Mouse (Mus musculus) left cerebral cortex, postnatal 10 days (tissue): ENCODE measurements around the gene Smarce1. TPM values are rescaled to one million over a fixed set of nuclear protein-coding genes. Genes with fewer than 3 reads are reported as not detected.

Experiments used
- DNase-seq, 2 experiments: peaks; one replicate each; pipeline ENCODE4 v3.0.0; 2021 to 2022; ENCODE audit warnings: low spot score in 2 of 2, mixed read lengths in 1 of 2; ENCODE audit errors: extremely low spot score in 1 of 2
- intact Hi-C: fragments of 180-260 bp; cut with DNase I; formaldehyde crosslinking; loops from one replicate; pipeline ENCODE4 v1.15.1; 2025
- total RNA-seq, 2 experiments: library from RNA; stranded (reverse); gene quantifications; 2 replicates each; pipeline ENCODE4 v1.2.3; 2021

Smarce1 gene
- total RNA-seq, 2 experiments from 2014 or later = 73.7 to 83.7 TPM

DNA sequence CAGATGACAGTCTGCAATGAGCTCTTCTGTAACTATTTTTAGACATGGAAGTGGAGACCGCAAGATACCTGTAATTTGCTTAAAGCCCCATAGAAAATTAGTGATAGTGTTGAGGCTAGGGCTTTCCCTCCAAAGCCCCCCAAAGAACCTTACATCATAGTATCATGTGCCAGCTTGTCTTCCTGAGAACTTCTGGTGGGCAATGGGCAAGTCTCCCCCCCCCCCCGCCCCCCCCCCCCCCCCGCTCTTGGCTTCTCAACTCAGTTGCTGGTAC, 53.0 kb downstream of the Smarce1 start:
- DNase-seq = no peak
- intact Hi-C loops = no loop called here

DNA sequence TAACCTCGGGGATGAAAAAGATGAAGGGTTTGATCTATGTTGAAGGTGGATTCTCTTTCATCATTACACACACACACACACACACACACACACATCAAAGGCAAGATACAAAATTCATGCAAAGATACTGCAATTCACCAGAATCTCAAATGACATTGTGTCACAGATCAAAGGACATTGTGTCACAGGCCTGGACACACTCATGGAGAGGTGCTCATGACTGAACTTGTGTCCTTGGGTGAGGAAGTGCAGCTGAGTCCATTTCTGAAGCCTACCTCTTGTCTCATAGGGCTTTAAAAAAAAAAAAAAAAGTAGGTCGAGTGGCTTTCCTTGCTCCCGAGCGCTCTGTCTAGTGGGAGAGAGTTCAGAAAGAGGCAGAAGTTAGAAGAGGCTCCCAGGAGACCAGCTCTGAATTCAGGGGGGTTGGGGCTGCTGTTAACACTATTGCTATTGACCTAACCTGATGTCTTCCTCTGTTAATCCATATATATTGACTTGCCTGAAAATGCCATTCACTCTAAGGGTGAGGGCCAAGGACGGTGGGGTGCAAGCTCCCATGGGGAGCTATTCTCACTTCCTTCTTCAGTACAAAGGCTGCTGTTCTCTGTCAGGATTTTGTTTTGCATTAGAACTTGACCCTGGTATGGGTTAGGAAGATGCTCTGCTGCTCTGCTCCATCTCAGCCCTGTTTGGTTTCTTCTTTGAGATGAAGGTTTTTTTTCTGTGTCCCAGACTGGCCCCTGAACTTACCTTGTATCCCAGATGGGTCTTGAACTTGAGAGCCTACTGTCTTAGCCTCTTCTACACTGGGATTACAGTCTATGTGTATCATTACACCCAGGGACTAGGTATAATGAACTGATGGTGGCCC, 53.5 kb downstream of the Smarce1 start:
- no peak for DNase-seq
- intact Hi-C loops = no loop called here

GRCm38 (mm10) chr11:99172002-99172401, 58.8 kb downstream of the Smarce1 start:
- no peak for DNase-seq

DNA sequence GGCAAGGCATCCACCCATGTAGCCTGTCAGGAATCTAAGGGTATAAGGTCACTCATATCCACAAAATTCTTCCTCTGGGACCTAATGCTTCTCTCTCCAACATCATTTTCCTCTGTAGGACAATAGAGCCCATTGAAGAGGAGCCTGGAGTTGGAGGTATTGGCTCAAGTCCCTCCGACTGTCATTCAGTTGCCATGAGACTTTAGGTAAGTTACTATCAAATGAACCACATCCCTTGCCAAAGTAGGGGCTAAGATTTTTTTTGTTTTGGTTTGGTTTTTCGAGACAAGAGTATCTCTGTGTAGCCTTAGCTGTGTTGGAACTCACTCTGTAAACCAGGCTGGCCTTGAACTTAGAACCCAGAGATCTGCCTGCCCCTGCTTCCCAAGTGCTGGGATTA, 59.4 kb downstream of the Smarce1 start:
- intact Hi-C loops = no loop called here
- no peak for DNase-seq

More at GRCm38 (mm10) chr11:99172002-99172401, 58.8 kb downstream of the Smarce1 start:
- intact Hi-C loops = no loop called here

DNA sequence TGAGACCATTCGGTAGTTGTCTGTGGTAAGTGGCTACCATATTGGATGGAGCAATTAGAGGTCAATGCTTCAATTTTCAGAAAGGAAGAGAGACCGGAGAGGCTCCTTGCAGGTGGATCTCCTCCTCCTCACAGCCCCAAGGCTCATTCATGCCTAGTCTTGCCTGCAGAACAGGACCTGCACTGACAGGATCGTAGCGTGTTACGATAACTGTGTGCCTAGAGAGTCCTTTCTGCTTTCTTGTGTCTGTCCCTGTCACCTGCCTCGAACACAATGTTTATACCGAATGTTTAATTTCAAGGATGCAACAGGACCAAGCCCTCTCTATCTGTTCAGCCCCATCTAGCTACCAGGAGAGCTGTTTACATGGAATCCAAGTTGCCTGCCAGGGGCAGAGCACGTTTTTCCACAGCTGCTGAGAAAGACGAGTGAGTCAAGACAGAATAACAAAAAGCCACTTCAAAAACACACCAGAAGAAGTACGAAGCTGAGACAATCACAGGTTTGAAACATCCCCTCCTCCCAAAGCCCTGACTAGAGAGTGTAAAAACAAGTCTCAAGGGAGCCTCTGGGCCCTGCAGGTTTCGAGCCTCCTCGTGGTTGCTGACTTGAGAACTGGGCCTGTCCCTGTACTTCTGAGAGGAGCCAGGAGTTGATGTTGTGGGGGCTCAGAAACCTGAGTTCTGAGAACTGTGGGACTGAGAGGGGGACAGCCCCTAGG, 60.1 kb downstream of the Smarce1 start:
- no peak for DNase-seq
- intact Hi-C loops = no loop called here

DNA sequence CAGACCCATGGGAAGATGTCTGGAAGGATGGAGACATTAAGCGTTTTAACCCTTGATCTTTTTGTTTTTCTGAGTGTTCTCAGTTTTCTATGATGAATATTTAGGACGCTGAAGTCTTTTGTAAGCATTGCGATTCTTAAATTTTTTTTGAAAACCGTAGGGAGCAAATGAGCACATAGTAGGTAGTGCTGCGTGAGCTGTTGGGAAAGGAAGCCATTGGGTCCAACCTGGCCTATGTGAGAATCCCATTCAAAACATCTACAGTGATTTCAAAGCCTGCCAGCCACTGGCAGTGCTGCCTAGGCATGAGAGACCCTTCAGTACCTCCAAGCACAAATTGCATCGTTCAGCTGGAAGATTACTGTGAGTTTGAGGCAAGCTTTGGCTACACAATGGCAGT, 60.8 kb downstream of the Smarce1 start:
- no peak for DNase-seq
- intact Hi-C loops = no loop called here

GRCm38 (mm10) chr11:99169438-99169837, 61.4 kb downstream of the Smarce1 start:
- DNase-seq = no peak
- intact Hi-C loops = no loop called here

GRCm38 (mm10) chr11:99168030-99168474, 62.8 kb downstream of the Smarce1 start:
- intact Hi-C loops = no loop called here
- no peak for DNase-seq

GRCm38 (mm10) chr11:99167576-99167975, 63.2 kb downstream of the Smarce1 start:
- no peak for DNase-seq
- intact Hi-C loops = no loop called here

DNA sequence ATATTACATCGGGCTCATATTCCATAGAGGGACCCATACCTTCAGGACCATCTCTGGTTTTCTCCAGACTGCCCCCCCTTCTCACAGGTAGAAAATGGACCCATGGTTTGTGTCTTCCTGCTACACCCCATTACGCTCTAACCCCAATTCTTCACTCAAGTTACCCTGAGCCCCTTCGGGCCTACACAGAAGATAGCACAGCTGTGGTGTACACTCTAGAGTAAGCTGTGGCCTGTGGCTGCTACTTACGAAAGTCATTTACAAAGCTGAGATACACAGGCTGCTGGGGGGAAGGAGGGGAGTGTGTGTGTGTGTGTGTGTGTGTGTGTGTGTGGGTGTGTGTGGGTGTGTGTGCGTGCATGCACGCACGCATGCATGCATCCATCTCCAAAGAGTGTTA, 64.6 kb downstream of the Smarce1 start:
- intact Hi-C loops = no loop called here
- DNase-seq = no peak

DNA sequence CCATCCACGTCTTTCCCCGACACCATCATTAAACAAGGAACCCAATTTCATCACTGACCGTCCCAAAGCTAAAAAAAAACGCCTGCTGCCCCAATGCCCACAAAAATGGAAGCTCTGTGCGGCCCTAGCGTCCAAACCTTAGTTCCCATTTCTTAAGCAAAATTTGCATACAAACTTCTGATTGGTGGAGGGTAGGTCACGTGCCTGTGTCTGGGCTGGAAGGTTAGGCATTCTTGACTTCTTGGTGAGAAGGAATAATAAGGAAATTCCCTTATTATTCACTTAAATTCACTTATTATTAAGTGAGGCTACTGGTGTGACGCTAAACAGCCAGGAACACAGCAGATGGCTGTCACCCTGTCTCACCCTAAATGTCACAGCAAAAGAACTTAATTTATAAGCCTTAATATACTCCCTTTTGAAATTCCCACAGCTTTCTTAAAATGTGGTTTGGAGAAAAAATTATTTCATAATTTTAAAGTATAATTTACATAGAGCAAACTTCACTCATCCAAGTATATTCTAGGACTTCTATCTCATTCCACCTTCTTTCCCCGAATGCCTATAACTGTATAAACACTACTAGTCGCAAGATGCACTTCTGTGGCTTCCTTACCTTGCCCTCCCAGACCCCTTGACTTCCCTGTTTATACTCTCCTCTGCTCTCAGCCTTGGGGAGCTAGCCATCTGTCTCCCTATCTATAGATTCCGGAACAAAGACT, 65.6 kb downstream of the Smarce1 start:
- intact Hi-C loops = no loop called here
- no peak for DNase-seq

GRCm38 (mm10) chr11:99162972-99163686, 67.7 kb downstream of the Smarce1 start:
- intact Hi-C loops = no loop called here
- DNase-seq = peak in 1 of 2 experiments; percentile 48

DNA sequence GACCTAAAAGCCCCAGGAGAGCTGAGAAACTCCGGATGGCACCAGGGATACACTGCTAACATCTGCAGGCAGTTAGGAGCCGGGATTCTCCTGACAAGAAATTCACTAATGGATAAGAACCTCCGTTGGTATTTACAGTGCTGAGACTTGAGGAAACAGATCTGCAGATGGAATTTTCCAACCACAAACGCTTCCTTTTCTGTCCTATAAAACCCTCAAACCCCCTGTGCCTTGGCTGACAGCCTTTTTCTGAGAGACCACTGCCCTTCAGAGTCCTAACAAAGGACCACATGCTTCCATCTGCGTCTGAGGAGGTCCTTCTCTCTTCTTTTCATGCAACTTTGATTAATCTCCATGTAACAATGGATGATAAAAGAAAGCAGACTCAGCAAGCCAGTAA, 69.2 kb downstream of the Smarce1 start:
- intact Hi-C loops = no loop called here
- DNase-seq = no peak

- DNase-seq = no peak
- intact Hi-C loops = no loop called here
Measured at GRCm38 (mm10) chr11:99160228-99160627, 70.6 kb downstream of the Smarce1 start.

Other genes with a start within 250 kb of the Smarce1 start
- 1 to 10 TPM; 4.1 to 5.1 TPM for gene Gjd3, start 248.0 kb downstream of the Smarce1 start, total RNA-seq
- gene Top2a, start 206.8 kb downstream of the Smarce1 start, total RNA-seq = 10 to 100 TPM; 10.1 to 12.0 TPM
- 10 to 100 TPM; 78.1 to 83.3 TPM for gene Igfbp4, start 189.8 kb downstream of the Smarce1 start, total RNA-seq
- under 1 TPM in 1 of 2 experiments, not detected in 1; 0.51 TPM for gene Tns4, start 141.7 kb downstream of the Smarce1 start, total RNA-seq
- not detected for gene Ccr7, start 75.9 kb downstream of the Smarce1 start, total RNA-seq
- 10 to 100 TPM; 31.1 to 31.2 TPM for gene Krt222, start 13.1 kb upstream of the Smarce1 start, total RNA-seq
- gene Krt24, start 54.2 kb upstream of the Smarce1 start, total RNA-seq = not detected
- not detected for gene Krt25, start 91.9 kb upstream of the Smarce1 start, total RNA-seq
- under 1 TPM; 0.20 to 0.21 TPM for gene Krt26, start 106.9 kb upstream of the Smarce1 start, total RNA-seq
- not detected for gene Krt27, start 120.1 kb upstream of the Smarce1 start, total RNA-seq
- gene Krt28, start 143.9 kb upstream of the Smarce1 start, total RNA-seq = under 1 TPM in 1 of 2 experiments, not detected in 1; 0.28 TPM
- 10 to 100 TPM; 10.6 to 11.3 TPM for gene Krt10, start 158.3 kb upstream of the Smarce1 start, total RNA-seq
- gene Krt12, start 191.2 kb upstream of the Smarce1 start, total RNA-seq = 1 to 10 TPM; 6.0 to 6.3 TPM
- gene Krt20, start 207.1 kb upstream of the Smarce1 start, total RNA-seq = not detected